8 mouse cellular contexts compared by ENCODE assay signal in the genomic region with DNA sequence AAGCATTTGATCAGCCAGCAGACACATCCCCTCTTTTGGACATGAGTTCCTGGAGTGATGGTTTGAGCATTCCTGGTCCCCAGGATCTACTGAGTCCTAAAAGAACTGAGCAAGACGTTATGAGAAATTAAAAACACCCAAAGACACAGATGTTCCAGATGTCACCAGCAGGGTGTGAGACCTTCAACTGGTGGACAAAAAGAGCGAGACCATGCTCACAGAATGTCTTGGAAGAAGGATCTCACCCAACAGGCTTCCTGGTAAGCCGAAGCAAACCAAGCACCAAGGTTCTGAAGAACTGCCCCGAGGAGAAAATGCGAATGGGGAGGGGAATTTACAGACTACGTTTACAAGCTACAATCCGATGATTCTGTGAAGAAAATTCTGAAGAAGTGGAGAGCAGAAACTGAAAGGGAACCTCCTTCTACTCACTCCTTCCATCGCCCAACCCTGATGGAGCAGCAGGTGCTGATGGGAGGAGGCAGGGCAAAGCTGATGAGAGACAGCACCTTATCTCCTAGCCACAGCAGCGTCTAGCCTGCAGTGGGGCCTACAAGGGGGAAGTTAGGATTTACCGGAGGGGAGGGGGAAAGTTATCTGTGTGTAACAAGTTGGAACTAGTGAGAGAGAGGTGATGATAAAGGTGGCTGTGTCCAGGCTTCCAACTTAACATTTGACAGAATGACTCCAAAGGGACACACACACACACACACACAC. TPM values are rescaled to one million over a fixed set of nuclear protein-coding genes. Genes with fewer than 3 reads are reported as not detected.
DNase-seq lines count a peak whose midpoint lies in the region; ATAC-seq lines count a peak whose summit lies in the region.

No protein-coding gene starts in this region.

- no peaks in the 10 kb centered on the region for H3K27me3 ChIP-seq in heart, embryonic 14.5 days (ENCODE audit: control insufficient read depth, insufficient read depth, low read length)
- no peaks in the 10 kb centered on the region for H3K27me3 ChIP-seq in embryonic facial prominence, embryonic 13.5 days
- no peaks in the 10 kb centered on the region for H3K27me3 ChIP-seq in liver, embryonic 16.5 days (ENCODE audit: control insufficient read depth, insufficient read depth, low read depth, low read length)

- no peak for DNase-seq in heart, adult 18-20 months
- peak; percentile 5 to 35 for DNase-seq in thymus, adult 18-20 months
- DNase-seq in ovary, postnatal 36 days (ENCODE audit: low spot score): no peak
- DNase-seq in right cerebral cortex, postnatal 14 days: no peak
- no peak for DNase-seq in adrenal gland, adult 18-20 months (ENCODE audit: low spot score in 2 of 2)

- no peaks in the 10 kb centered on the region for H3K9me3 ChIP-seq in heart, embryonic 14.5 days (ENCODE audit: control insufficient read depth, low read length)
- H3K9me3 ChIP-seq in embryonic facial prominence, embryonic 13.5 days: no peaks in the 10 kb centered on the region
- no peaks in the 10 kb centered on the region for H3K9me3 ChIP-seq in liver, embryonic 16.5 days (replicated peaks; ENCODE audit: control insufficient read depth, low read length)

- H3K36me3 ChIP-seq in heart, embryonic 14.5 days (ENCODE audit: control insufficient read depth, insufficient read depth, low read length): no peaks in the 10 kb centered on the region
- H3K36me3 ChIP-seq in embryonic facial prominence, embryonic 13.5 days: no peaks in the 10 kb centered on the region
- no peaks in the 10 kb centered on the region for H3K36me3 ChIP-seq in liver, embryonic 16.5 days (ENCODE audit: control insufficient read depth, insufficient read depth)

- WGBS in heart, embryonic 14.5 days: 44% methylated on average over 10 of the region's 10 CpGs
- 69% methylated on average over 10 of the region's 10 CpGs for WGBS in embryonic facial prominence, embryonic 13.5 days
- 20% methylated on average over 10 of the region's 10 CpGs for WGBS in liver, embryonic 16.5 days (ENCODE audit: insufficient replicate concordance)

- peak overlapping the region in 1 of 2 experiments; percentile 43; a peak in 1 of 4 replicates for H3K27ac ChIP-seq in heart, embryonic 14.5 days (replicated peaks in 1 of 2; ENCODE audit: control insufficient read depth in 1 of 2, insufficient read depth in 1 of 2, low read depth in 2 of 2, low read length in 2 of 2)
- H3K27ac ChIP-seq in embryonic facial prominence, embryonic 13.5 days: no peak overlapping the region
- H3K27ac ChIP-seq in liver, embryonic 16.5 days (ENCODE audit: low read length): peak overlapping the region; percentile 95

- peak overlapping the region; percentile 54 for H3K4me2 ChIP-seq in heart, embryonic 14.5 days (ENCODE audit: low read length)
- no peak overlapping the region for H3K4me2 ChIP-seq in embryonic facial prominence, embryonic 13.5 days
- peak overlapping the region; percentile 72 for H3K4me2 ChIP-seq in liver, embryonic 16.5 days (ENCODE audit: low read depth, low read length)

- peaks cover 13 to 15% of the 10 kb centered on the region in 2 experiments for H3K4me1 ChIP-seq in heart, embryonic 14.5 days (ENCODE audit: control insufficient read depth in 2 of 2, insufficient read depth in 2 of 2, low read length in 2 of 2)
- no peaks in the 10 kb centered on the region for H3K4me1 ChIP-seq in embryonic facial prominence, embryonic 13.5 days
- H3K4me1 ChIP-seq in liver, embryonic 16.5 days (ENCODE audit: control insufficient read depth, low read depth, low read length): peaks cover 34% of the 10 kb centered on the region

- peak; percentile 70 for ATAC-seq in heart, embryonic 14.5 days (ENCODE audit: insufficient number of reproducible peaks, insufficient read depth, low FRiP score, low read depth)
- 0 out of 2 replicates have a peak, but pooled peaks have one; percentile 26 for ATAC-seq in embryonic facial prominence, embryonic 13.5 days (ENCODE audit: insufficient number of reproducible peaks, insufficient read depth, low FRiP score, low TSS enrichment, low read depth)
- peak; percentile 98 for ATAC-seq in liver, embryonic 16.5 days (ENCODE audit: low read depth)

- no peak overlapping the region for H3K9ac ChIP-seq in heart, embryonic 14.5 days (ENCODE audit: low read length)
- no peak overlapping the region for H3K9ac ChIP-seq in embryonic facial prominence, embryonic 13.5 days
- H3K9ac ChIP-seq in liver, embryonic 16.5 days (ENCODE audit: low read depth, low read length): peak overlapping the region; percentile 66

- H3K4me3 ChIP-seq in heart, embryonic 14.5 days (ENCODE audit: control insufficient read depth in 1 of 2, insufficient read depth in 1 of 2, low read depth in 1 of 2, low read length in 2 of 2): no peak overlapping the region
- no peak overlapping the region for H3K4me3 ChIP-seq in embryonic facial prominence, embryonic 13.5 days
- peak overlapping the region; percentile 47 for H3K4me3 ChIP-seq in liver, embryonic 16.5 days (ENCODE audit: low read depth, low read length)

RNA-seq across cellular contexts. Expression of a gene that starts 19.4 kb away (rescaled TPM):
- polyA plus RNA-seq in heart, embryonic 14.5 days (2014; fragmentation: Nextera tagmentation; extraction: Ambion mirVana): not detected in 2 replicates
- total RNA-seq in heart, adult 18-20 months (2021): not detected
- polyA plus RNA-seq in embryonic facial prominence, embryonic 13.5 days (2015; fragmentation: Nextera tagmentation; extraction: Ambion mirVana): not detected in 2 replicates
- polyA plus RNA-seq in liver, embryonic 16.5 days (2015; fragmentation: Nextera tagmentation; extraction: Ambion mirVana): 0.02 and 0.06 TPM in 2 replicates
- not detected for total RNA-seq in adrenal gland, adult 18-20 months (2021)

RNA-seq across cellular contexts. Expression of a gene that starts 27.2 kb away (rescaled TPM):
- 68.7 and 72.3 TPM in 2 replicates for polyA plus RNA-seq in heart, embryonic 14.5 days (2014; fragmentation: Nextera tagmentation; extraction: Ambion mirVana)
- total RNA-seq in heart, adult 18-20 months (2021): 10 to 100 TPM; 39.6 TPM
- 91.9 and 95.2 TPM in 2 replicates for polyA plus RNA-seq in embryonic facial prominence, embryonic 13.5 days (2015; fragmentation: Nextera tagmentation; extraction: Ambion mirVana)
- 45.1 and 51.3 TPM in 2 replicates for polyA plus RNA-seq in liver, embryonic 16.5 days (2015; fragmentation: Nextera tagmentation; extraction: Ambion mirVana)
- 10 to 100 TPM; 93.4 to 98.8 TPM for total RNA-seq in adrenal gland, adult 18-20 months (2021)

Comparison
In these comparisons a context has a peak if more than half of its experiments do, and no peak if none do; other contexts are left out.
1. ATAC-seq: peak in every context shown above with its lines; median percentile 98 in liver, embryonic 16.5 days; 70 in heart, embryonic 14.5 days; 26 in embryonic facial prominence, embryonic 13.5 days.
2. DNase-seq: peak in thymus, adult 18-20 months (2 of 2); none in heart, adult 18-20 months (0 of 2), ovary, postnatal 36 days (single experiment), right cerebral cortex, postnatal 14 days (single experiment) and adrenal gland, adult 18-20 months (0 of 2).